Mouse (Mus musculus) B cell, adult 2 months (primary cell): ENCODE measurements around the gene Clrn3.
"Not testable (repeated sequence)": the region's sequence is repeated elsewhere in the genome, so short reads cannot be mapped to it uniquely, and the experiment has no call there.

ENCODE experiments used
- DNase-seq, 2 experiments: peaks; one replicate each; pipeline ENCODE4 v3.0.0; 2022

The Clrn3 gene

GRCm38 (mm10) chr7:135534548-135535189 is 6.2 kb upstream of the Clrn3 start:
- DNase-seq = no peak

- no peak for DNase-seq
Observed at GRCm38 (mm10) chr7:135529068-135529467, 614 bp upstream of the Clrn3 start.

GRCm38 (mm10) chr7:135527169-135527568 is 1.3 kb downstream of the Clrn3 start:
- no peak for DNase-seq

GRCm38 (mm10) chr7:135526574-135527152 is 1.8 kb downstream of the Clrn3 start:
- DNase-seq = no peak

- no peak for DNase-seq
Observed at GRCm38 (mm10) chr7:135524424-135524967, 4.0 kb downstream of the Clrn3 start.

- no peak for DNase-seq
Observed at GRCm38 (mm10) chr7:135523981-135524380, 4.5 kb downstream of the Clrn3 start.

- DNase-seq = peak in 1 of 2 experiments; percentile 17
Observed at GRCm38 (mm10) chr7:135521755-135522512, 6.5 kb downstream of the Clrn3 start.

GRCm38 (mm10) chr7:135520241-135520640 is 8.2 kb downstream of the Clrn3 start:
- DNase-seq = no peak

- DNase-seq = no peak
Observed at GRCm38 (mm10) chr7:135517191-135517590, 11.3 kb downstream of the Clrn3 start.

- no peak for DNase-seq
Observed at GRCm38 (mm10) chr7:135511723-135512122, 16.7 kb downstream of the Clrn3 start.

- no peak for DNase-seq
Observed at GRCm38 (mm10) chr7:135510431-135510830, 18.0 kb downstream of the Clrn3 start.

- DNase-seq = no peak
Observed at GRCm38 (mm10) chr7:135509272-135509671, 19.2 kb downstream of the Clrn3 start.

- DNase-seq = no peak
Observed at GRCm38 (mm10) chr7:135508602-135509001, 19.9 kb downstream of the Clrn3 start.

- not testable (repeated sequence) for DNase-seq
Observed at GRCm38 (mm10) chr7:135506506-135506905, 21.9 kb downstream of the Clrn3 start.

- no peak for DNase-seq
Observed at GRCm38 (mm10) chr7:135499403-135499802, 29.1 kb downstream of the Clrn3 start.

- DNase-seq = no peak
Observed at GRCm38 (mm10) chr7:135498565-135499186, 29.8 kb downstream of the Clrn3 start.

- no peak for DNase-seq
Observed at GRCm38 (mm10) chr7:135495303-135495702, 33.2 kb downstream of the Clrn3 start.

GRCm38 (mm10) chr7:135490500-135490886 is 38.0 kb downstream of the Clrn3 start:
- no peak for DNase-seq

GRCm38 (mm10) chr7:135489724-135490499 is 38.5 kb downstream of the Clrn3 start:
- DNase-seq = peak in 1 of 2 experiments; percentile 19

GRCm38 (mm10) chr7:135488214-135488810 is 40.1 kb downstream of the Clrn3 start:
- DNase-seq = peak; percentile 60 to 64

- peak; percentile 59 to 67 for DNase-seq
Observed at GRCm38 (mm10) chr7:135487423-135487822, 41.0 kb downstream of the Clrn3 start.
